Mouse (Mus musculus): ENCODE measurements around the gene Ddr1. TPM values are rescaled to one million over a fixed set of nuclear protein-coding genes. Genes with fewer than 3 reads are reported as not detected.

The Ddr1 gene
- total RNA-seq, 1 experiment from 2014 or later: 0.67 TPM

DNA sequence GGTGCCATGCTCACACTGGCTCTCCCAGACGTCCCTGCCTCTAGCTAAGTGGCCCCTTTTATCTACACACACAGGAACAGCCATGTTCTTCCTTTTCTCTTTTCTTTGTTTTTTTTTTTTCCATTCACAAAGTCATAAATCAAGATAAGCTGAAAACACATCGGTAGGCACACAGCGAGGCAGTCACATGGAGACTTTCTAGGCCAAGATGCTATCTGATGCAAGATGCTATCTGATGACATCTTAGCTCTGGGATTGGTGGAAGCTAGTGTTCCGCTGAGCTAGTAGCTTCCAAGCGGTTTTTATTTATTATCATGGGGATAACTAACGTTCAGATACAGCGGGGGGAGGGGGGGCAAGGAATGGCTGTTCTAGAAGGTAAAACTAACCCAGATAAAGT, 22.6 kb upstream of the Ddr1 start:
- no peak for ATAC-seq (replicated peaks; ENCODE audit: insufficient number of reproducible peaks, low FRiP score, low TSS enrichment, poor library complexity, severe bottlenecking)

DNA sequence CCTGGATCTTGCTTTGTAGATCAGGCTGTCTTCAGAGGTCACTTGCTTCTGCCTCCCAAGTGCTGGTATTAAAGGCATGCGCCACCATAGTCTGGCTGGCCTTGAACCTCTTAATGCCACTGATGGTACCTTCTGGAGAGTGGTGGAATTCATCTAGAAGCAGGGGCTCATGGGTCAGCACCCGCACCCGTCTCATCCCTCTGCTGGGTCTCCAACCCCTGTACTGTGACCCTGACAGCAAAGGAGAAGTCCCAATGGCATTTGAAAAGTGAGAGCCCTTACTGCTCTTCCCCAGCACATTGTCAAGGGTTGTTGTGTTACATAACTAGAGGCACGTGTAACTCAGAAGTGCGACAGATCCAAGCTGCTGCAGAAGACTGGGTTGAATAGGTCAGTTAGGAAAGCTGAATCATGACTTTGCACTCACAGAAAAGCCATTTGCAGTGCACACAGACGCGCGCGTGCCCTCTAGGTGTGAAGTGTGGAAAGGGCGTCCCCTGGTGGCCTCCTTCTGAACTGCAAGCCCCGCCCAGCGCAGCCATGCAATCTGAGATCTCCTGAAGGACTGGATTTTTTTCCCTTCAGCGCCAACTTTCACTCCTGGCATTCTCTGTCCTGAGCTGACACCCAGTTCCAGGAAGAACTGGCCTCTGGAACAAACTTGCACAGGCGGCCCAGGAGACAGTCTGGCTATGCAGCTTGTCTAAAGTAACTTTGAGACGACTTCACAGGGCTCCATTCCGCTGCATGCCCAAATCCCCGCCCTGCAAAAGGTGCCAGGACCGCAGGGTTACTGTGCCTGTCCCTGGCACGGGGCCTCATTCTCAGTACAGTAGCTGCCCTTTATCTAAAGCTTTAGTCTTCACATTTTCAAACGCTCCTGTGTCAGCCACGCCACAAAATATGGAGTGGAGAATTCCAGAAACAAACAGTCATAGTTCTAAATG, 21.1 kb upstream of the Ddr1 start:
- ATAC-seq (replicated peaks; ENCODE audit: insufficient number of reproducible peaks, low FRiP score, low TSS enrichment, poor library complexity, severe bottlenecking): peak; percentile 86

DNA sequence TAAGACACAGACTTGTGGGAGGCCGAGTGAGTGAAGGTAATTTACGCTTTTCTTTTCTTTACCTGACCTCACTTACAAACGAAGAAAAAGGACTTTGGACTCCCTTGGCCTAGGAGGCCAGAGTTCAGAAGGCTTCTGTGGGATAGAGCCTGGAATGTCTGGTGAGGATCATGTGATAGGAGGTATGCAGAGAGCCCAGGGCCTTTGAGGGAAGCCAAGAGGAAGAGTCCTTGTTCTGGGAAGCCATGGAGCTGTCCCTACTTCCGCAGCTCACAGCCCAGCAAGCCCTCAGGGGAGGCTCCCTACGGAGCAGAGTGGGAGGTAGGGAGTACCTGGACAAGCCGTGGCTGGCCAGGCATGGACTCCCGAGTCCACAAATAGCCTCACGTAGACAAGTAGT, 17.3 kb upstream of the Ddr1 start:
- no peak for ATAC-seq (replicated peaks; ENCODE audit: insufficient number of reproducible peaks, low FRiP score, low TSS enrichment, poor library complexity, severe bottlenecking)

DNA sequence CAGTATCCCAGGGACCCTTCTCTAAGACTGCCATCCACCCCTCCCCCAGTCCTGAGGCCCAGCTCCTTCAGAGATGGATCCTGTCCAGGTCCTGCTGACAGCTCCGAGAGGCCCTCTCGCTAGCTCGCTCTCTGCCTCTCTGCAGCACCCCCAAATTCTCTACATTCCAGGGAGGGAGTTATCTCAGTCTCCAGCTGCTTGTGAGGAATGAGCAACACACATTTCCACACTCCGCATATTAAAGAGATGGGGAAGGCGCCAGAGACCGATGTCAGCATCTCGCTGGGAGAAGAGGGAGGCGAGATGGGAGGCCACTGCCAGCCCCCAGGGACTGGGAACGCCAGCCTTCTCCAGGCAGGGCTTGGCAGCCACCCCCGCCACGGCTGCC, 15.9 kb upstream of the Ddr1 start:
- no peak for ATAC-seq (replicated peaks; ENCODE audit: insufficient number of reproducible peaks, low FRiP score, low TSS enrichment, poor library complexity, severe bottlenecking)

DNA sequence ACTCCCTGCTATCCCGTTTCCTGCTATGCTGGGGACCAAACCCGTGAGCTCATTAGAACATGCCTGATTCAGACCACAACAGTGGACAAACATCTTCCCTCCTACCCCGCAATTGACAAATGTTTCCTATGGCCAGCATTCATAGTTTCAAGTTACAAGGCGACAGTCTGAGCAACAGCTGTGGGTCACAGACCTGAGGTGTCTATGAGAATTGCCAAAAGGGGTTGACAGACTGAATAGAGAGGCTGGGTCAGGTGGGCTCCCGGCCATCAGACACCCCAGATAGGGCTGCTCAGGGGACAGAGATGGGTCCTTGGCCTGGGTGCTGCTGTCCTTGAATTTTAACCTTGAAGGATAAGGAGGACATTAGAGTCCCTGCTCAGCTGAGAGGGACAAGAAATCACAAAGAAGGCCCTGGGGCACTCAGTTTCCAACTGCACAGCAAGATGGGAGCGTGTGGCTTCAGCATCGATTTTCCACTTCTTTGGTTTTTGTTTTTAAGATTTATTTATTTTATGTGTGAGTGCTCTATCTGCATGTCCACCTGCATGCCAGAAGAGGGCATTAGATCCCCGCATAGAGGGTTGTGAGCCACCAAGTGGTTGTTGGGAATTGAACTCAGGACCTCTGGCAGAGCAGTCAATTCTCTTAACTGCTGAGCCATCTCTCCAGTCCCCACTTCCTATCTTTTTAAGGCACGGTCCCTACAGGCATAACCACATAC, 15.4 kb upstream of the Ddr1 start:
- no peak for ATAC-seq (replicated peaks; ENCODE audit: insufficient number of reproducible peaks, low FRiP score, low TSS enrichment, poor library complexity, severe bottlenecking)

DNA sequence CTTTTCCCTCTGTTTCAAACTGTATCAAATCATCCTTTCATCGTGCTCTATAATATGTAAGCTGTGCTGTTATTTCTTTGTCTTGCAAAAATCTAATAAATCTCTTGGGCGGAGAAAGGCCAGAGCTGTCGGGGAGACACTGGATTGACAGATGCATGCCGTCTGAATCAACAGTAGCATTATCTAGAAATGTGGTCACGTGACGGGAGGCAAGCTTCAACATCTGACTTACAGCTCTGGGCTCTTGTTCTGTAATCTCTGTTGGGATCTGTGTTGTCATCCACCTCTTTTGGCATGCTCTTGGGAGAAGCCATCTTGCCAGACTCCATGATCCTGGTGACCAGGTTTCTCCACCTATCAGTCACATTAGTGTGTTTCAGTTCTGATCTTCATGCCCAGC, 12.7 kb upstream of the Ddr1 start:
- ATAC-seq (replicated peaks; ENCODE audit: insufficient number of reproducible peaks, low FRiP score, low TSS enrichment, poor library complexity, severe bottlenecking): no peak

DNA sequence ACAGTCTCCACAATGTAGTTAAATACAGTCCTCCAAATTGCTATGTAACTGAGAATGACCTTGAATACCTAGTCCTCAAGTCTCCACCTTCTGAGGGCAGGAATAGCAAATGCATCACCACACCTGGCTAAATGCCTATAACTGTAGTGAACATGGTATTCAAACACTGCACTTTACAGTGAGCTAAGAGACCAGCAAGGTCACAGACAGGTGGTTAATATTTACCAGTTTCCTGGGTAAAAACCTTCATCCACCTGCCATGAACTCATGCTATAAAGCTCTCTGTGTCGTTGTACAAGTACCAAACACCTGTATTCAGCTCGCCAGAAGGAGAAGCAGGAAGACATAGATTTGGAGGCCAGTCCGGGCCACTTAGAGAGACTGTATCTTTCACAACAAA, 11.7 kb upstream of the Ddr1 start:
- no peak for ATAC-seq (replicated peaks; ENCODE audit: insufficient number of reproducible peaks, low FRiP score, low TSS enrichment, poor library complexity, severe bottlenecking)

DNA sequence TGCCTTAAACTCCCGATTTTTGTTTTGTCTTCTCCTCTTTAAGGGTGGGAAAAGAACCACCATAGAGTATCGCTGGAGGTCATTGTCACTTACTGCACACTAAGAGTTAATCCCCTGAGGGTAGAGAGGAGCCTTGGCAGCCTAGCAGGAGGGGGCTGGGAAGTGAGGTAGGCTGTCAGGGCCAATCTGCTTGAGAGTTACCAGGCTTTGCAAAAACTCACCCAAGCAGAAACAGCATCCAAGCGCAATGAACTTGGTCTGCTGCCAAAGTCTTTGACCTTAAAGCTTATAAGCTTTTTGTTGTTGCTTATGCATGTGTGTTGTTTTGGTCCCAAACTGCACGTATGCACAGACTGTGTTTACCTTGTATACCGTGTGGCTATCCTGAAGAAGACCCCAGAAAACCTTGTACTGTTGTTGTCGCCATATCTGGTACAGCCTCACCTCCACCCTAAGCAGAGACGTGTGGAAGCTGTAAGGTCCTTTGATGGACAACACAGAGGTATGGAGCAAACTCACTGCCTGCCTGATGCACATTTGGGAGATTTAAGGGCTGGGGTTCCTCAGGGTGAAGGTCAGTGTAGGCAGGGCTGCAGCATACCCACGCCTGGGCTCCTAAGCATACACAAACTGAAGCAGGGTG, 6.4 kb upstream of the Ddr1 start:
- ATAC-seq (replicated peaks; ENCODE audit: insufficient number of reproducible peaks, low FRiP score, low TSS enrichment, poor library complexity, severe bottlenecking): no peak

DNA sequence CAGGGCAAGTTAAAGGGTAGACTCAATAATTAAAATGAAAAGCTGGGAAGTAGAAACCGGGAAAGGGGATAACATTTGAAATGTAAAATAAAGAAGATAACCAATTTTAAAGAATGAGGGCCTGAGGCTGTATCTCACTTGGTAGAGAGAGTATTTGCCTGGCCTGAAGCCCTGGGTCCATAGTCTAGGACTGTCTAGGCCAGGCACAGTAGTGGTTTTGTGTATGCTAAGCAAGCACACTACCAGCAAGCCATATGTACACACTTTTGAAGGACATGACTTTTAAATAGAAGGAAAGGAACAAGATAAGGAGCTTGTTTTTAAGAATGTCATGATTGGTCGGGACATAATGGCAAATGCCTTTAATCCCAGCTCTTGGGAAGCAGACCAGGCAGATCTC, 4.2 kb upstream of the Ddr1 start:
- ATAC-seq (replicated peaks; ENCODE audit: insufficient number of reproducible peaks, low FRiP score, low TSS enrichment, poor library complexity, severe bottlenecking): no peak

DNA sequence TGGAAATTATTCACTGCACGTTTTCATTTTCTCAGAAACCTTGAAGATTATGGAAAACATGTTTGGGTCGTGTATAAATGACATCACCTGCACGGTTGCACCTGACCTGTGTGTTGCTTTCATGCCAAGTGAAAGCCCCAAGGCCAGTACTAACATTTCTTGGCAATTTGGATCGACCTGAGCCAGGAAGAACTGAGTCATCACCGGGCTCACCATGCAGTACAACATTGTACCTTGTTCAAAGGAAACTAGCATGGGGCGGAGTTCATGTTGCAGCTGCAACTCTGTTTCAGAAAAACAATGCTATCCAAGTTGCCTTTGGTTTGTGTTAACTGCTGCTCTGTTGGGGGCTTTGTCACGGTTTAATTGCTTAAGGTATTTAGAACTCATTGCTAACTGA, 3.5 kb upstream of the Ddr1 start:
- no peak for ATAC-seq (replicated peaks; ENCODE audit: insufficient number of reproducible peaks, low FRiP score, low TSS enrichment, poor library complexity, severe bottlenecking)

DNA sequence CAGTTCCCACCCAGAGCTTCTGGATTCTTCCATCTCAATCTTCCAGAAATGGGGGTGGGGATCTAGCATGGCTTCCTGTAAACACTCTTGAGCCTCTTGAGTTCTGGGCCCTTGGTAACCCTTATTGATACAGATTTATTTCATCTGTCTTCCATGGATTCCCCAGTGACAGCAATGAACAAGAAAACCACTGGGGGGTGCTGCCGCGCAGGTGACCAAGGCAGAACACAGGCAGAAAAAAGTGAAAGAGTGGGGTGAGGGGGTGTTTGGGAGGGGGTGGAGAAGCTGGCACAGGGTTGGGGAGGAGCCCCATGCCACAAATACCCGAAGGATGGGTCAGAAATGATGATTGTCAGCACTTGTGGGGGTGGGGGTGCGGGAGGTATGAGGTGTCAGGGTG, 1.4 kb upstream of the Ddr1 start:
- ATAC-seq (replicated peaks; ENCODE audit: insufficient number of reproducible peaks, low FRiP score, low TSS enrichment, poor library complexity, severe bottlenecking): no peak

DNA sequence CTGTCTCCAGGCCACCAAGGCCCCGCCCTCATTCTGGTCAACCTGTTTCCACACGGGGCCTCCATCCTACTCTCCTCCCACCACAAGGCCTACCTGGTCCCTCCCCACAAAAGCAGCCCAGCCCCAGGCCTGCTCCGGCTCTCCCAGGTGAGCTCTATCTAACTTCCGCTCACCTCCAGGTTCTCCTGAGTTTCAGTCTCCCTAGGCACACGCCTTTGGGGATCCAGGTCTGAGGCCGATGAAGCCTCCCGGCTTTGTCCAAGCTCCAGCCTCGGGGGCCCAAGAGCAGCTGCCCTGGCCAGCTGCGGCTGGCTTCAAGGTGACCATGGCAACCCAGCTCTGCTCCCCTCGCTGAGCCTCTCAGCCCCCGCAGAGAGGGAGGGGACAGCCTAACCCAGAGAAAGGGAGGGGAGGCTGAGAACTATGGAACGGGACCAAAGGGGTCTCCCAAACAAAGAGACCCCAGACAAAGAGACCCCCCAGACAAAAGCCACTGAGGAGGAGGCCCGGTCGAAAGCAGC, 610 bp downstream of the Ddr1 start:
- ATAC-seq (replicated peaks; ENCODE audit: insufficient number of reproducible peaks, low FRiP score, low TSS enrichment, poor library complexity, severe bottlenecking): no peak

DNA sequence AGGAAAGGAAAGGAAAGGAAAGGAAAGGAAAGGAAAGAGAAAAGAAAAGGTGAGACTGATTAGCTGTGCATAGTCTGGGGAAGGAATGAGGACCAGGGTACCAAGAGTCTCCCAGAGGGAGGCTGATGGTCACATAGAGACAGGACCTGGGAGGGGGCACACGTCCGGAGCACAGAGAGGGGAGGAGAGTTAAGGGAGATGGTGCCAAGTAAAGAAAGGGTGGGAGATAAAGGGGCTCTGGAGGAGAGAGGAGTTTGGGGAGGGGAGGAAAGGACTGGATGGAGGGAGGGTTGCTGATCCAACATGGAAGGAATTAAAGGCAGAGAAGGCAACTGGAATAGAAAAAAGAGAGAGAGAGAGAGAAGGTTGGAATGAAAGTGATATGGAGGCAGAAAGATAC, 1.4 kb downstream of the Ddr1 start:
- ATAC-seq (replicated peaks; ENCODE audit: insufficient number of reproducible peaks, low FRiP score, low TSS enrichment, poor library complexity, severe bottlenecking): no peak

DNA sequence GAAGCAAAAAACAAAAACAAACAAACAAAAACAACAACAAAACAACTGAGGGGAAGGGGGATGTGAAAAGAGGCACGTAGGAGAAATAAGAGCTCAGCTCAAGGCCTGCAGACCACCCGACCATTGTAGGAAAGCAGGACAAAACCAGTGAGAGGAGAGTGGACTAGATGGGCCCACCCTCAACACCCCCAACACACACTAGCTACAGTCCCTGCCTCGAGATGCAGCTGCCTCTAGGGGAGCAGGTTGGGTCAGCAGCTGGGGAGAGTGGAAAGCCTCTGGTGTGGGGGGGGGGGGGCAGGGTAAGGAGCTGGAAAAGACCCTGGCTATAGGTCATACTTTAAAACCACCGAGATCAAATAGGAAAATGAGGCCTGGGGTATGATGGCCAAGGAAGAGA, 1.8 kb downstream of the Ddr1 start:
- ATAC-seq (replicated peaks; ENCODE audit: insufficient number of reproducible peaks, low FRiP score, low TSS enrichment, poor library complexity, severe bottlenecking): no peak

DNA sequence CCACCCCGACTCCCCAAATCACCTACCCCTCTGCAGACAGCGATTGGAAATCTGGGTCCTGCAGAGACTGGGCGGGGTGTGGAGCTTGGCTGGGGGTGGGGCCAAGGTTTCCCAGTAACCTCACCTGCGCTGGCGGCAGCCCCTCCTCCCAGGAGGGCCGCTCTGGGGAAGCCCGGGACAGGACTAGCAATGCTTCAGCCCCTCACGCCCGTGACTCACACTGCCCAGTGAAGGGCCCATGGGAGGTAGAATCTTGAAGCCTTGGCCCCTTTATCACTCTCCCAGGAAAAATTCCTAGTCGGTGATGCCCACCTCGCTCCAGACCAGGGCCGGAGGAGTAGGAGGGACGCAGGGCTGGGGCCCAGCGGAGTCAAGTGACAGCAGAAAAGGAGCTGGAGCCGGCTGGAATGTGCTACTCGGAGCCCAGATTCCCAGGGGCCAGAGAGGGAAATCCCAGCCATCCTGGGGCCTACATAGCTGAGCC, 2.4 kb downstream of the Ddr1 start:
- no peak for ATAC-seq (replicated peaks; ENCODE audit: insufficient number of reproducible peaks, low FRiP score, low TSS enrichment, poor library complexity, severe bottlenecking)

DNA sequence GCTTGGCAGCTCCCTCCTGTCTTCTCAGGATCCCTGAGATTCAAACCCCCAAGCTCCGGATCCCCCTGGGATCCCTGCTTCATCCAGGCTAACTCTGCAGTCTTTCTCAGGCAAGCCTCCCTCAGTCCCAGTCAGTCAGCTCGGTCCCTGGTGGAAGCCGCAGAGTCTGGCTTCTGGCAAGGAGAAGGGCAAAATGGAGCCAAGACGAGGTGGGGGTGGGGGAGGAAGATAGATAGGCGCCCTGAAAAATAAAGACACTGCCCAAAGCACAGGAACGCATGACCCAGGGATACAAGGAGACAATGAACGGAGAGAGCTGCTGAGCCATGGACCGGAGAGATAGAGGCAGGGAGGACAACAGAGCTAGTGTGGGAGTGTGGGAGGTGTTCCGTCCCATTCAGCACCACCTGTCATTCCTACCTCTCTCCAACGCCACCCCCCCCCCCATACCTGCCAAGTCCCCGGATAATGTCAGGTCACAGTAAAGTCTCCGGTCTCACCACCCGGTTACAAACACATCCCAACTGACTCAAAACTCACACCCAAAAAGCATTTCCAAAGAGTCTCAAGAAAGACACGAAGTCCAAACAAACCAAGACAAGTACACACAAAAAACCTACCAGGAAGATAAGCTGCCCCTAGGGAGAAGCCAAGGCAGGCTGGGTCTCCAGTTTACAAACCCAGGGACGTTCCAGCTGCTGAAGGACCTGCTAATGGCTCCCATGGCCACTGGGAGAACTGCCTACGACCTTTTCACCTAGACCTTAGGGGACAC, 3.0 kb downstream of the Ddr1 start:
- no peak for ATAC-seq (replicated peaks; ENCODE audit: insufficient number of reproducible peaks, low FRiP score, low TSS enrichment, poor library complexity, severe bottlenecking)

DNA sequence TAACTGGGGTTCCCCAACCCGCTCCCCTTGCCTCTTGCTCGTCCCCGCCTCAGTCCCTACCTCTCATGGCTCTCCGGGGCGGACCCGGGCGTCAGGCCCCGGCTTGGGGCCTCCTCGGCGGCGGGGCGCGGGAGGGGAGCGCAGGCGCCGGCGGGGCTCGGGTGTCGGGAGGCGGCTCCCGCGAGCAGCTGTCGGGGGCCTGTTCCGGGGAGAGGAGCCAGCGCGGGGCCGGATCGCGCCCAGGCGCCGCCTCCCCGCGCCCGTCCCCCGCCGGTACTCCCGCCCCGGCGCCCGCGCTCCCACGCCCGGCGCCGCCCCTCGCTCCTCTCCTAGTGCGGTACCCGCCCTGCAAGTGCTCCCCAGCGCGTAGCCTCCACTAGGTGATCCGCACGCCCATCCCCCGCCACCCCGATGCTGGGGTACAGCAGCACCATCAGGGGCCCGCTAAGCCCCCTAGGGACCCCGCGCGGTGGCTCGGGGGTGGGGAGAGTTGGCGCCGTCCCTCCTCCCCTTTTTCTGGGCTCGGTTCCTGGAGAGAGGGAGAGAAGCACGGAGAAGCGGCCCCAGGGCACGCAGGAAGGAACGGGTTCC, 4.0 kb downstream of the Ddr1 start:
- no peak for ATAC-seq (replicated peaks; ENCODE audit: insufficient number of reproducible peaks, low FRiP score, low TSS enrichment, poor library complexity, severe bottlenecking)

DNA sequence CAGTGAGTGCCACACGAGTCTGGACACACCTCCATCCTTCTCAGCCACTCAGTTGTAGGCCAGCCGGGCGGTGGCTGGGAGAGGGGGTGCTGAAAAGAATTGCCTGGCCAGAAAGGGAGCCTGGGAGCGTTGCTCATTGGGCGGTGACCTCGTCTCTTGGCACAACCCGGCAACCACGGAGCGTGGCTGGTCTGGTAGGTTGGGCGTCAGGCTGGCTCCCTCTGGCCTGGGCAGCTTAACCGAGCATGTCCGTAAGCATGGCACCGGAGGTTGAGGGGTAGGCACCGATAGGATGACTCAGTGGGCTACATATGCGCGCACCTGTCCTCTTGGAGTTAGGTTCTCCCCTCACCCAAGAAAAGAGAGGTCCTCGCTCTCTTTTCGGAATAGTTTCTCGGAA, 4.5 kb downstream of the Ddr1 start:
- ATAC-seq (replicated peaks; ENCODE audit: insufficient number of reproducible peaks, low FRiP score, low TSS enrichment, poor library complexity, severe bottlenecking): no peak

Measured in monocyte, adult 5-6 weeks (primary cell).